Mouse (Mus musculus): ENCODE measurements around the gene Praf2. TPM values are rescaled to one million over a fixed set of nuclear protein-coding genes. Genes with fewer than 3 reads are reported as not detected.

Praf2 gene
- total RNA-seq, 2 experiments from 2014 or later, result 98.2 to 107 TPM

DNA sequence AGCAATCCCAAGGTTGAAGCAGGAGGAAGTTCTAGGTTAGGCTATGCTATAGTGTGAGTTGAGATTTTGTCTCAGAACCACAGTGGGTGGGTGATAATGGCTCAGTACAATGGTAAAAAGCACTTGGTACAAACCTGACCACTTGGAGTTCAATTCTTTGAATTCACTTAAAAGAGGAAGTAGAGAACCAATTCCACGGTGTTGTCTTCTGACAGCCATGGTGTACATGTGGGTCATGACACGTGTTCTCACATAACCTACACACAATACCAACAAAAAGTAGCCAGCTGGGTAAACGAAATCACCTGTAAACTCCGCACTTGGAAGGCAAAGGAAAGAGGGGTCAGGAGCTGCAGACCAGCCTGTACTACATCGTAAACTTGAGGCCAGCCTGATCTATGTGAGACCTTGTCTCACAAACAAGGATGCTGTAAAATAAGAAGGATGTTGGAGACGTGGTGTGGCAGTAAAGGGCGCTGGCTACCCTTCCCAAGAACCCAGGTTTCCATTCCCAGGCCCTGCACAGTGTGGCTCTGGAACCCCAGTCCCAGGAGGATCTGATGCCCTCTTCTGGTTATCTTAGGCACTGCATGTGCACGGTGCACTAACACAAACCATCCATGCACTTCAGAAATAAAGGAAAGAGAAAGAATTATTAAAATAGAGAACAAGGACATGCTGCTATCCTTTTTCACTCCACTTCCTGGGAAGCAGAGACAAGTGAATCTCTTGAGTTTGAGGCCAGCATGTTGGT, 48.3 kb downstream of the Praf2 start:
- peak in 1 of 2 experiments; percentile 36 for DNase-seq (ENCODE audit: low spot score in 2 of 2)

DNA sequence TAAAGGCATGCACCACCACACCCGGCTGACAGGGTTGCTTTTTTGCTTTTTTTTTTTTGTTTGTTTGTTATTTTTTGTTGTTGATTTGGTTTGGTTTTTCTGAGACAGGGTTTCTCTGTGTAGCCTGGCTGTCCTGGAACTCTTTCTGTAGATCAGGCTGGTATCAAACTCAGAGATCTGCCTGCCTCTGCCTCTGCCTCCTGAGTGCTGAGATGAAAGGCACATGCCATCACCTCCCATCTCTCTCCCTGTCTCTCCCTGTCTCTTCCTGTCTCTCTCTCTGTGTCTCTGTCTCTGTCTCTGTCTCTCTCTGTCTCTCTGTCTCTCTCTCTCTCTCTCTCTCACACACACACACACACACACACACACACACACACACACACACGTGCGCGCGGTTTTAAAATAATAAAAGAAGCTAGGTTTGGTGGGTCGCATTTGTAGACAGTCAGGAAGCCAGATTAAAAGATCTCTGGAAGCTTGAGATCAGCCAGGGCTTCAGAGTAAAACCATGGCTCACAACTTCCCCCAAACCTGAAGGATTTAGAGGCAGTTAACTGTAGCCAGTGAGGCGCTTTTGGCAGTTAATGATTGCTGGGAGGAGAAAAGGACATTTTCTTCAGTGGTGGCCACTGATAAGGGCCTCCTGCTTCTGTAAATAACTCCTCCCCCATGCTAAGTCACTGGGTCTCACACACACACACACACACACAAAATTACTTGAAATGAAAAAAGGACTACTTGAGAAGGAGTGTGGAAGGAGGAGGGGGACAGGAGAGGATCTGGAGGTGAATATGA, 50.4 kb downstream of the Praf2 start:
- no peak for DNase-seq (ENCODE audit: low spot score in 2 of 2)

DNA sequence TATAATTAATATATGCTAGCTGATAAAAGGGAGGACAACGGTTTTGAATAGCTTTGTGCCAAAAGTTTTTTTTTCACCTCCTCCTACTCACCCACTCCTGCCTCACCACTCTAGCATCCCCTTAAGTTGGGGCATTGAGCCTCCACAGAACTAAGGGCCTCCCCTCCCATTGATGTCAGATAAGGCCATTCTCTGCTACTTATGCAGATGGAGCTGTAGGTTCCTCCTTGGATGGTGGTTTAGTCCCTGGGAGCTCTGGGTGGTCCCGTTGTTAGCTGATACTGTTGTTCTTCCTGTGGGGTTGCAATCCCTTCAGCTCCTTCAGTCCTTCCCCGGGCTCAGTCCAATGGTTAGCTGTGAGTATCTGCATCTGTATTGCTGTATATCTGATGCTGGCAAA, 51.1 kb downstream of the Praf2 start:
- no peak for DNase-seq (ENCODE audit: low spot score in 2 of 2)

Other genes starting within 250 kb of the Praf2 start
- gene Foxp3, start 154.8 kb upstream of the Praf2 start, total RNA-seq (2021), result under 1 TPM in 1 of 2 experiments, not detected in 1; 0.24 TPM
- 10 to 100 TPM; 16.5 to 16.7 TPM for gene Ppp1r3f, start 154.2 kb upstream of the Praf2 start, total RNA-seq (2021)
- gene Ccdc22, start 122.9 kb upstream of the Praf2 start, total RNA-seq (2021), result 10 to 100 TPM; 22.6 to 24.5 TPM
- under 1 TPM in 1 of 2 experiments, not detected in 1; 0.21 TPM for gene Cacna1f, start 121.4 kb upstream of the Praf2 start, total RNA-seq (2021)
- 1,000 to 10,000 TPM; 1,862 to 1,901 TPM for gene Syp, start 90.0 kb upstream of the Praf2 start, total RNA-seq (2021)
- gene Prickle3, start 71.2 kb upstream of the Praf2 start, total RNA-seq (2021), result 1 to 10 TPM; 1.5 to 1.6 TPM
- 1 to 10 TPM; 7.0 to 9.6 TPM for gene Plp2, start 57.0 kb upstream of the Praf2 start, total RNA-seq (2021)
- gene Magix, start 47.2 kb upstream of the Praf2 start, total RNA-seq (2021), result under 1 TPM; 0.25 to 0.31 TPM
- 10 to 100 TPM; 33.2 to 36.3 TPM for gene Gpkow, start 31.3 kb upstream of the Praf2 start, total RNA-seq (2021)
- 10 to 100 TPM; 47.7 to 48.1 TPM for gene Wdr45, start 14.1 kb upstream of the Praf2 start, total RNA-seq (2021)
- gene Gm45208, start 6.2 kb upstream of the Praf2 start, total RNA-seq (2021), result not detected
- 10 to 100 TPM; 15.5 to 19.6 TPM for gene Ccdc120, start 22.5 kb downstream of the Praf2 start, total RNA-seq (2021)
- 10 to 100 TPM; 31.7 to 34.4 TPM for gene Tfe3, start 34.1 kb downstream of the Praf2 start, total RNA-seq (2021)
- 10 to 100 TPM; 88.1 to 98.9 TPM for gene Gripap1, start 61.3 kb downstream of the Praf2 start, total RNA-seq (2021)
- 10 to 100 TPM in 1 of 2 experiments, 1 to 10 TPM in 1; 9.8 to 10.0 TPM for gene Kcnd1, start 93.8 kb downstream of the Praf2 start, total RNA-seq (2021)
- gene Otud5, start 112.9 kb downstream of the Praf2 start, total RNA-seq (2021), result 10 to 100 TPM; 64.1 to 64.9 TPM
- gene Pim2, start 149.8 kb downstream of the Praf2 start, total RNA-seq (2021), result 10 to 100 TPM; 43.2 to 49.5 TPM
- gene Slc35a2, start 155.6 kb downstream of the Praf2 start, total RNA-seq (2021), result 10 to 100 TPM; 45.9 to 52.7 TPM
- 10 to 100 TPM; 72.6 to 80.1 TPM for gene Pqbp1, start 170.8 kb downstream of the Praf2 start, total RNA-seq (2021)
- 10 to 100 TPM; 20.8 to 23.9 TPM for gene Timm17b, start 170.9 kb downstream of the Praf2 start, total RNA-seq (2021)
- not detected for gene Gm10491, start 179.4 kb downstream of the Praf2 start, total RNA-seq (2021)
- not detected for gene Gm10490, start 181.1 kb downstream of the Praf2 start, total RNA-seq (2021)
- gene Pcsk1n, start 191.4 kb downstream of the Praf2 start, total RNA-seq (2021), result 100 to 1,000 TPM; 340 to 344 TPM
- gene Eras, start 200.2 kb downstream of the Praf2 start, total RNA-seq (2021), result not detected
- gene Hdac6, start 219.4 kb downstream of the Praf2 start, total RNA-seq (2021), result 10 to 100 TPM; 46.0 to 54.4 TPM
- not detected for gene Gata1, start 249.6 kb downstream of the Praf2 start, total RNA-seq (2021)